Mouse (Mus musculus) thymus, adult 2 months (tissue): ENCODE results near the gene Rin1. TPM values are rescaled to one million over a fixed set of nuclear protein-coding genes. Genes with fewer than 3 reads are reported as not detected.
"Not testable (repeated sequence)": the region's sequence is repeated elsewhere in the genome, so short reads cannot be mapped to it uniquely, and the experiment has no call there.

Experiments used
- DNase-seq: peaks from one replicate; pipeline ENCODE4 v3.0.0; 2021
- H3K27ac ChIP-seq: fragments of 200-500 bp; 2 replicates; pipeline ENCODE4 v1.5.1; 2012; ENCODE audit warnings: low read length, control low read depth; ENCODE audit not compliant: control insufficient read depth, insufficient read depth
- H3K27me3 ChIP-seq: fragments of 200-500 bp; 2 replicates; pipeline ENCODE4 v1.6.1; 2012; ENCODE audit warnings: mild to moderate bottlenecking, low read length, moderate library complexity, mixed read lengths; ENCODE audit not compliant: control insufficient read depth, insufficient read depth
- H3K36me3 ChIP-seq: fragments of 200-500 bp; 2 replicates; pipeline ENCODE4 v1.6.1; 2012; ENCODE audit warnings: mild to moderate bottlenecking, low read length, moderate library complexity; ENCODE audit not compliant: control insufficient read depth, insufficient read depth
- H3K4me1 ChIP-seq: fragments of 200-500 bp; replicated peaks from 2 replicates; pipeline ENCODE4 v1.6.1; 2012; ENCODE audit warnings: low read length; ENCODE audit not compliant: control insufficient read depth, insufficient read depth
- H3K4me3 ChIP-seq: fragments of 200-500 bp; 2 replicates; pipeline ENCODE4 v1.5.1; 2012; ENCODE audit warnings: mild to moderate bottlenecking, low read length, control low read depth, moderate library complexity; ENCODE audit not compliant: control insufficient read depth, insufficient read depth
- CTCF ChIP-seq: fragments of 200-500 bp; IDR thresholded peaks from 2 replicates; pipeline ENCODE4 v1.5.1; 2012; ENCODE audit warnings: mild to moderate bottlenecking, control low read depth, low read length, moderate library complexity, borderline replicate concordance; ENCODE audit not compliant: control insufficient read depth, poor library complexity, insufficient read depth; ENCODE audit errors: extremely low read depth
- POLR2A ChIP-seq: fragments of 200-500 bp; IDR thresholded peaks from 2 replicates; pipeline ENCODE4 v1.6.1; 2012; ENCODE audit warnings: mild to moderate bottlenecking, low read length, control low read depth, moderate library complexity; ENCODE audit not compliant: control insufficient read depth, poor library complexity, insufficient read depth; ENCODE audit errors: extremely low read depth
- WGBS: fragments of 180-500 bp; shearing (Covaris S2); methylation state at CpG from one replicate; pipeline ENCODE4 v1.1.7; 2018; 5-methylcytosine and 5-hydroxymethylcytosine counted together
- polyA plus RNA-seq: library from polyadenylated mRNA; depleted of rRNA; stranded (reverse); fragments of >200 nt; gene quantifications from 2 replicates; pipeline ENCODE4 v1.2.3, GENCODE M21; 2012; rRNA removed

Rin1 gene
- 7.1 and 8.8 TPM in 2 replicates for polyA plus RNA-seq

DNA sequence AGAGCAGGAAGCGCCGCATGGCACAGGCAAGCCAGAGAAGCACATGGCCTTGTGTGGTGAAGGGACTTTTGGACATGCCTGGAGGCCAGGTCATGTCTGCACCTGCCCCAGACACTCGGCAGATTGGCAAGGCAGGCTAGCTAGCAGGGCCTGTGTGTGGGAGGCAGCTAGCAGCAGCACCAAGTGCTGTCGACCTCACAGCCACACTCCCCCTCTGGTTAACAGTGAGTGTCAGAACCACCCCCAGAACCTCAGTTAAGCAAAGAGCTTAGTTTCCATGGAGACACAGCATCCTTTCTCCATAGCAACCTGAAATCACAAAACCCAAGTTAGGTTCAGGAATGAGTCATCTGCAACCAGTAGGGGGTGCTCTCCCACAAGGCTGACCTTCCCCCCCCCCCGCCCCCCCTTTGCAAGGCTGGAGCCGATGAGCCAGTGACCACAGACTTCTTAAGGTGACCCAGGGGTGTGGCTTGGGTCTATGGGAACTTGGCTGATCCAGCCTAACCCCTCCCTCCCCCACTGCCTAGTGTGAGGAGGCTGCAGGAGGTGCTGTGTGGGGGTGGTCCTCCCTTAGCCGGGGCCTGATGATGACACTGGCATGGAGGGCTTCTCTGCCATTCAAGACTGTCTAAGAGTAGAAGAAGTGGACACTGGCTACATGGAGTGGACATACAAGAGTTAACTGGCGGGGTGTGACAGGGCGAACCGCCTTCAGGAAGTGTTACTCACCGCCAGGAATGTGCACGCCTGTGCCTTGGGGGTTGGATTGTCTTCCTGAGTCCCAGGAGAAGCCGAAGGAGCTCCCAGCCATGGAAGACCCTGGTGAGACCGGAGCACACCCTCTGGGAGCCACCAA, at the start of gene Rin1:
Rin1 (plus strand) TSS at position 435 of the 859 bp plus-strand sequence.
- no peak for DNase-seq
- WGBS = 31% methylated on average over 14 of the region's 14 CpGs

DNA sequence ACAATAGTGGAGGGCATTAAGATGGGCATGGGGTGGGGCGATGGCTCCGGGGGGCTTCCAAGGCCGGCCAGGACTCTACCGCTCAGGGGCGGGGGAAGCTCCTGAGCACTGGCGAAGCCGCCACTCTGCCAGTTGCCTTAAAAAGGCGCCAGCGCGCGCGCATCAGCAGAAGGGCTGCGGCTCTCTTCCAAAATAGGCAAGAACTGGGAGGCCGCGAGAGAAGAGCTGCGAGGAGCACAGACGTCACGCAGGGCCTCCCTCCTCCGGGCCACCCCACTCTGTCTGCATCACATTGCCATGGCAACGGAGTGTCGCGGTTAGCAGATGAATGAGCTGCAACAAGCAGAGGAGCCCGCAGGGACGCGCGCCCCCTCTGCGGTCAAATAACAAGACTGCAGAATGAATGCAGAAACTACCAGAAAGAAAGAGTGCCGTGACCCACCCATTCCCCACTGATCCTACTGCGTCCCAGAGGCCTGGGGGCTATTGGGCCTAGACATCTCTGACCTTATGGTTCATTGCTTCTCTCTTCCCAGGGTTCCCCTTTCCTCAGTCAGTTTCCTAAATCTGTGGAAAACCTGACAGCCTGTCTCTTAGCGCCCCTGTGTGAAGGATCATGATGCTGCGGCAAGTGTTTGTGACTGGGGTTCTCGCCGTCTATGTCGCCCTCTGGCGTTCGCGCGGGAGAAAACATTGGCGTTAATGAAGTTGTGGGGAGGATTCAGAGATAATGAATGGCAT, 48.4 kb upstream of the Rin1 start:
- Histone ChIP-seq H3K4me1 (peaks cover 9% of the 10 kb centered on the region), H3K27ac (no peak overlapping the region), H3K36me3 (no peaks in the 10 kb centered on the region), H3K27me3 (no peaks in the 10 kb centered on the region), H3K4me3 (no peak overlapping the region)
- peak; percentile 59; the same call in 1 of the 2 replicates for TF ChIP-seq CTCF
- TF ChIP-seq POLR2A = no peak
- 2% methylated on average over 39 of the region's 39 CpGs for WGBS
- DNase-seq = peak; percentile 79

More for the DNA sequence above, at the start of gene Rin1:
- no peak within 1 kb of the TSS for H3K4me3 ChIP-seq
- H3K36me3 ChIP-seq = peaks cover 13% of the 10 kb centered on the region
- no peak within 1 kb of the TSS for H3K27ac ChIP-seq
- H3K4me1 ChIP-seq = no peaks in the 10 kb centered on the region
- H3K27me3 ChIP-seq = no peaks in the 10 kb centered on the region; the same call in 1 of the 2 replicates
- TF ChIP-seq POLR2A = no peak
- no peak for TF ChIP-seq CTCF

DNA sequence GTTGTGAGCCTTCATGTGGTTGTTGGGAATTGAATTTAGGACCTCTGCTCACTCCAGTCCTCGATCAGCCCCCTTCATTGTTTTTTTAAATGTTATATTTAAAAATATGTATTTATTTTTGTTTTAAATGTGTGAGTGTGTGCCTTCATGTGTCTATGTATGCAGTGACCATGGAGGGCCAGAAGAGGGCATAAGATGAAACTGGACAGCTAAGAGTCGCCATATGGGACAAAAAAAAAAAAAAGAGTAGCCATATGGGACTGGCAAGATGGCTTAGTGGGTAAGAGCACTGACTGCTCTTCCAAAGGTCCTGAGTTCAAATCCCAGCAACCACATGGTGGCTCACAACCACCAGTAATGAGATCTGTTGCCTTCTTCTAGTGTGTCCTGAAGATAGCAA, 46.6 kb upstream of the Rin1 start:
- 45% methylated on average over 2 of the region's 2 CpGs for WGBS
- H3K4me1 ChIP-seq, DNase-seq, H3K4me3 ChIP-seq, H3K36me3 ChIP-seq, H3K27me3 ChIP-seq, H3K27ac ChIP-seq: not testable (repeated sequence)

GRCm38 (mm10) chr19:5004925-5005324, 45.4 kb upstream of the Rin1 start:
- DNase-seq = no peak
- 78% methylated on average over 4 of the region's 4 CpGs for WGBS
- no peaks in the 10 kb centered on the region for H3K36me3 ChIP-seq
- H3K4me1 ChIP-seq = peaks cover 9% of the 10 kb centered on the region
- TF ChIP-seq CTCF (no peak), POLR2A (no peak)
- no peak overlapping the region for H3K27ac ChIP-seq
- H3K4me3 ChIP-seq = no peak overlapping the region
- no peaks in the 10 kb centered on the region for H3K27me3 ChIP-seq

- Histone ChIP-seq H3K4me1 (no peaks in the 10 kb centered on the region), H3K4me3 (no peak overlapping the region), H3K36me3 (no peaks in the 10 kb centered on the region), H3K27ac (no peak overlapping the region), H3K27me3 (no peaks in the 10 kb centered on the region)
- no peak for DNase-seq
- 44% methylated on average over 8 of the region's 8 CpGs for WGBS
- TF ChIP-seq CTCF = no peak
Measured at GRCm38 (mm10) chr19:5013138-5013537, 37.1 kb upstream of the Rin1 start.

- no peak overlapping the region for H3K27ac ChIP-seq
- 16% methylated on average over 8 of the region's 8 CpGs for WGBS
- H3K4me1 ChIP-seq = no peaks in the 10 kb centered on the region
- H3K4me3 ChIP-seq = no peak overlapping the region
- no peaks in the 10 kb centered on the region for H3K36me3 ChIP-seq
- TF ChIP-seq POLR2A (no peak), CTCF (no peak)
- peak; percentile 13 for DNase-seq
- H3K27me3 ChIP-seq = no peaks in the 10 kb centered on the region
Measured at GRCm38 (mm10) chr19:5014961-5015398, 35.3 kb upstream of the Rin1 start.

DNA sequence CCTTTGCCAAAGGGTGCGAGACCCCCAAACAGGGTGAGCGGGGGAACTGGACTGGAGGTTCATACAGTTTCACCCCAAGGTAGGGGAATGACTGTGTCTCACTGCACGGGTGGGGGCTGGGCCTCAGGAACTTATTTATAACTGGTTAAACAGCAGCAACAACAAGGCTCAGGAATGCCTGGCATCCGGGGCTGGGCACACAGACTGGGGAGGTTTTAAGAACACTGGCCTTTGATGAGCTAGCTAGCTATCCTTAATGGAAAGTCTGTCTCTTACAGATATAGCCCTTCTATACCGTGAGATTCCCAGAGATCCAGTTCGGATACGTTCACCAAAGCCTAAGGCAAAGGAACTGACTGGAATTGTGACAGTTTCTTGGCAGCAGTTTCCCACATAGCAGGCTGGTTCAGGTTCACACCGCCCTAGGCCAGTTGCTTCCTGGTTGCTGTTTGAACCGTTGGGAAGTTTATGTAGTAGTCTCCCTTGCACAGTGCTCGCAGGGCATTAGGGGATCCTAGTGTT, 34.0 kb upstream of the Rin1 start:
- Histone ChIP-seq H3K4me3 (no peak overlapping the region), H3K4me1 (no peaks in the 10 kb centered on the region), H3K27ac (no peak overlapping the region), H3K36me3 (no peaks in the 10 kb centered on the region), H3K27me3 (no peaks in the 10 kb centered on the region)
- WGBS = 50% methylated on average over 10 of the region's 10 CpGs
- no peak for TF ChIP-seq CTCF
- TF ChIP-seq POLR2A = no peak
- DNase-seq = no peak
